Mouse (Mus musculus) spleen, adult 2 months (tissue): Measurements from ENCODE around the gene Gpr146. TPM values are rescaled to one million over a fixed set of nuclear protein-coding genes. Genes with fewer than 3 reads are reported as not detected.

ENCODE experiments used
- DNase-seq, 2 experiments: peaks; one replicate each; pipeline versions ENCODE4 v3.0.0 to v3.0.0-alpha.2; 2012 to 2021; ENCODE audit warnings: low spot score in 2 of 2, low read depth in 1 of 2
- H3K27ac ChIP-seq: fragments of 200-500 bp; 2 replicates; pipeline ENCODE4 v1.5.1; 2012; ENCODE audit warnings: low read length, inconsistent platforms; ENCODE audit not compliant: insufficient read depth
- H3K27me3 ChIP-seq: fragments of 200-500 bp; 2 replicates; pipeline ENCODE4 v1.6.1; 2012; ENCODE audit warnings: mild to moderate bottlenecking, moderate library complexity, low read length, inconsistent platforms; ENCODE audit not compliant: control insufficient read depth, insufficient read depth
- H3K36me3 ChIP-seq: fragments of 200-500 bp; 2 replicates; pipeline ENCODE4 v1.6.1; 2012; ENCODE audit warnings: mild to moderate bottlenecking, low read length, inconsistent platforms; ENCODE audit not compliant: control insufficient read depth, insufficient read depth
- H3K4me1 ChIP-seq: fragments of 200-500 bp; 2 replicates; pipeline ENCODE4 v1.6.1; 2011; ENCODE audit warnings: inconsistent platforms; ENCODE audit not compliant: control insufficient read depth, insufficient read depth, insufficient read length
- H3K4me3 ChIP-seq: fragments of 200-500 bp; 2 replicates; pipeline ENCODE4 v1.5.1; 2011; ENCODE audit warnings: mild to moderate bottlenecking, inconsistent platforms; ENCODE audit not compliant: insufficient read depth, insufficient read length; ENCODE audit errors: extremely low read depth
- CTCF ChIP-seq: fragments of 200-500 bp; IDR thresholded peaks from 2 replicates; pipeline ENCODE4 v1.5.1; 2011; ENCODE audit warnings: mild to moderate bottlenecking, inconsistent platforms; ENCODE audit not compliant: insufficient read depth, insufficient read length, insufficient replicate concordance; ENCODE audit errors: extremely low read depth
- POLR2A ChIP-seq: fragments of 200-500 bp; IDR thresholded peaks from 2 replicates; pipeline ENCODE4 v1.6.1; 2011; ENCODE audit warnings: low read depth, low read length, inconsistent platforms
- WGBS: fragments of 180-500 bp; shearing (Covaris S2); methylation state at CpG from one replicate; pipeline ENCODE4 v1.1.7; 2018; 5-methylcytosine and 5-hydroxymethylcytosine counted together
- polyA plus RNA-seq: library from polyadenylated mRNA; depleted of rRNA; stranded (reverse); fragments of >200 nt; gene quantifications from 2 replicates; pipeline ENCODE4 v1.2.3, GENCODE M21; 2012

Gene Gpr146
- polyA plus RNA-seq, 1 experiment, result 32.2 TPM

- Histone ChIP-seq H3K4me3 (peak overlapping the region; percentile 65; the same call in 1 of the 2 replicates), H3K4me1 (peaks cover 34% of the 10 kb centered on the region; the same call in 1 of the 2 replicates), H3K27ac (peak overlapping the region; percentile 72), H3K27me3 (no peaks in the 10 kb centered on the region), H3K36me3 (no peaks in the 10 kb centered on the region; the same call in 1 of the 2 replicates)
- TF ChIP-seq CTCF, result no peak
- TF ChIP-seq POLR2A, result no peak
- no peak for DNase-seq
- 14% methylated on average over 8 of the region's 8 CpGs for WGBS
These were observed 2.4 kb downstream of the Gpr146 start for GRCm38 (mm10) chr5:139379771-139380384.

DNA sequence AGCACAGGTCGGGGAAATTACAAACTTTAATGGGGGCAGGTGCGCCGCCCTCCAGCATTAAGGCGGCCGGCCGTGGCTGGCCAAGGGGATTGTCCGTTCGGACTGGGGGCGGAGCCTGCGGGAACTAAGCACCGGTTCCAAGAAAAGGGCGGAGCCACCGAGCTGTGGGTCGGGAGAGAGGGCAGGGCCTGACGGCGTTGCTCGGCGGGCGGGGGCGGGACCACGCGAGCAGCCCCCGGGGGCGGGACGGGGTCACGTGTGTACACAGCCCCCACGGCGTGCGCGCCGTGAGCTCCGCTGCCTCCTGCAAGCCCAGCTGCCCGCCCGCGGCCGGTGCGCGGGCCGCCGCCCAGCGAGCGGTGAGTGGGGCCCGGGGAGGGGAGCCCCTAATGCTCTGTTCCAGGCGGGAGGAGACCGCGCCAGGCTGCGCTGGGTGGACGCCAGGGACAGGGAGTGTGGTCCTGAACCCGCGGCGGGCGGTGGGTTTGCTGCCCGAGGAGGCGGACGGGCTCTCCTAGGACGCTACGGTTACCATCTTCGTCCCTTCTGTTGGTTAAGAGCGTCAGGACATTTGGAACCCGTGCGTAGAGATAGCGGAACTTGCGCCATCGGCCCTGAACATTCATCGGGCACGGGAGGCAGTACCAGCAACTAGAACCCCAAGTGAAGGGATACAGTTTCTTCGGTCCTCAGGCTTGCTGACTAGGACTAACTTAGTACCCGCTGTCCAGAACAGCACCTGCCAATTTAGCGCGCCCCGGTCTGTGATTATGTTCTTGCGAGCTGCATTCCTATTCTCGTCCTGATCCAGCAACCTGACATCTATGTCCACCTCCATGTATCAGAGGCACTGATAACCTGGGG lies 3.1 kb downstream of the Gpr146 start:
- TF ChIP-seq CTCF (no peak), POLR2A (peak; percentile 54)
- peaks cover 34% of the 10 kb centered on the region; the same call in 1 of the 2 replicates for H3K4me1 ChIP-seq
- peak overlapping the region; percentile 65 for H3K4me3 ChIP-seq
- peak overlapping the region; percentile 81 for H3K27ac ChIP-seq
- 2% methylated on average over 72 of the region's 73 CpGs for WGBS
- peak in 1 of 2 experiments; percentile 86 for DNase-seq
- no peaks in the 10 kb centered on the region for H3K27me3 ChIP-seq
- peaks cover 2% of the 10 kb centered on the region; the same call in 1 of the 2 replicates for H3K36me3 ChIP-seq

- Histone ChIP-seq H3K27me3 (no peaks in the 10 kb centered on the region), H3K4me1 (peaks cover 40% of the 10 kb centered on the region; the same call in 1 of the 2 replicates), H3K27ac (peak overlapping the region; percentile 84), H3K36me3 (peaks cover 3% of the 10 kb centered on the region; the same call in 1 of the 2 replicates), H3K4me3 (peak overlapping the region; percentile 58)
- TF ChIP-seq CTCF, result no peak
- peak; percentile 27 for TF ChIP-seq POLR2A
- DNase-seq, result peak; percentile 58 to 72
- WGBS, result 28% methylated on average over 18 of the region's 18 CpGs
These were observed 4.4 kb downstream of the Gpr146 start for GRCm38 (mm10) chr5:139381586-139382513.

- TF ChIP-seq CTCF, result no peak
- peak; percentile 45; the same call in 1 of the 2 replicates for TF ChIP-seq POLR2A
- 8% methylated on average over 8 of the region's 8 CpGs for WGBS
- H3K36me3 ChIP-seq, result peaks cover 3% of the 10 kb centered on the region; the same call in 1 of the 2 replicates
- H3K27me3 ChIP-seq, result no peaks in the 10 kb centered on the region
- peak; percentile 44 to 65 for DNase-seq
- peak overlapping the region; percentile 58; the same call in 1 of the 2 replicates for H3K4me3 ChIP-seq
- peaks cover 38% of the 10 kb centered on the region; the same call in 1 of the 2 replicates for H3K4me1 ChIP-seq
- peak overlapping the region; percentile 84 for H3K27ac ChIP-seq
These were observed 5.3 kb downstream of the Gpr146 start for GRCm38 (mm10) chr5:139382760-139383159.

GRCm38 (mm10) chr5:139383234-139383633 lies 5.7 kb downstream of the Gpr146 start:
- Histone ChIP-seq H3K27me3 (no peaks in the 10 kb centered on the region), H3K4me3 (peak overlapping the region; percentile 6; the same call in 1 of the 2 replicates), H3K36me3 (peaks cover 5% of the 10 kb centered on the region; the same call in 1 of the 2 replicates), H3K27ac (peak overlapping the region; percentile 84), H3K4me1 (peaks cover 38% of the 10 kb centered on the region; the same call in 1 of the 2 replicates)
- TF ChIP-seq CTCF, result no peak
- no peak for TF ChIP-seq POLR2A
- no peak for DNase-seq
- 55% methylated on average over 9 of the region's 9 CpGs for WGBS

GRCm38 (mm10) chr5:139384531-139384930 lies 7.0 kb downstream of the Gpr146 start:
- H3K4me3 ChIP-seq, result no peak overlapping the region
- H3K36me3 ChIP-seq, result peaks cover 11% of the 10 kb centered on the region; the same call in 1 of the 2 replicates
- no peak for TF ChIP-seq POLR2A
- no peak for TF ChIP-seq CTCF
- WGBS, result 77% methylated on average over 10 of the region's 10 CpGs
- DNase-seq, result no peak
- peaks cover 39% of the 10 kb centered on the region for H3K4me1 ChIP-seq
- peak overlapping the region; percentile 36; the same call in 1 of the 2 replicates for H3K27ac ChIP-seq
- no peaks in the 10 kb centered on the region for H3K27me3 ChIP-seq
